Mouse (Mus musculus): Measurements from ENCODE around the gene Fastk. TPM values are rescaled to one million over a fixed set of nuclear protein-coding genes. Genes with fewer than 3 reads are reported as not detected.

Fastk gene
- polyA plus RNA-seq (2021): 190 TPM

DNA sequence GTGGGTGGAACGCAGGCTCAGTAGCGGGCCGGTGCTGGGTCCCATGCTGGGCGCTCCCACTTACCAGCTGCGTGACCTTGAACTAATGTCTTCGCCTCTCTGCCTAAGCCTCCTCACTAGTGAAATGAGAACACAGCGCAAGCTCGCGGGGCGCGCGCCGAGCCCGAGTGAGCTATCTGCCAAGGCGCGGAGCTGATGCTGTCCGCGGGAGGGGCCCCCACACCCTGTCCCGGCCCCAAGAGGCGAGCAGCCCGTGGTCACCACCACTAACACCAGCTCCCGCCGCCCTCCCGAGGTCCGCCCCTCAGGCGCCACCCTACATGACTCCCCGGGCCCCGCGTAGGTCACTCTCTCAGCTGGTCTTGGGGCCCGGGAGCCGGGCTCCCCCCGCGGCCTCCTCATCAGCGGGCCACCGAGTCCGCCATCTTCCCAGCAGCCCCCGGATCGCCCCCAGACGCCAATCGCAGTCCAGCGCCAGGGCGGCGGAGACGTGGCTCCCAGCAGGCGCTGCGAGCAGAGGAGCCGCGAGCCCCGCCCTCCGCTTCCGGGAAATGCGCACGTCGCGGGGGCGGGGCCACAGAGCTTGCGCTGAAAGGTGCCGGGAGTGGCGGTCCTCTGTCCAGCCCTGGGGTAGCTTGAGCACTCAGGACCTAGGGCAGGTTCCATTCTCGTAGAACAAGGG, at the start of gene Fastk:
Gene Fastk (minus strand): TSS at position 542 of the 682 bp plus-strand sequence.
- no peak for TF ChIP-seq CTCF (IDR thresholded peaks at IDR 0.05)
- ATAC-seq (peak; percentile 60), DNase-seq (ENCODE audit: low read depth, low spot score) (no peak)
- in situ Hi-C loops (cut with MboI; ENCODE audit: low pct_unique_long_range_greater_than_20kb): loop anchor here (25.0 kb wide), 1 partner anchor 1008 kb away; the partner anchor contains the start of gene Kmt2e
- ChIA-PET CTCF (interaction anchor here (1.0 to 3.6 kb wide), 9 partner anchors 12 to 50 kb away, joined by 3 to 12 read pairs (median 4); no protein-coding TSS in a partner anchor), POLR2A (interaction anchor here (0.7 to 8.8 kb wide), 9 partner anchors 8 to 231 kb away, joined by 3 to 150 read pairs (median 4); partner anchors contain the start of genes Abcb8, Cdk5 and Slc4a2)
- H3K27me3 ChIP-seq: no peaks in the 10 kb centered on the region

DNA sequence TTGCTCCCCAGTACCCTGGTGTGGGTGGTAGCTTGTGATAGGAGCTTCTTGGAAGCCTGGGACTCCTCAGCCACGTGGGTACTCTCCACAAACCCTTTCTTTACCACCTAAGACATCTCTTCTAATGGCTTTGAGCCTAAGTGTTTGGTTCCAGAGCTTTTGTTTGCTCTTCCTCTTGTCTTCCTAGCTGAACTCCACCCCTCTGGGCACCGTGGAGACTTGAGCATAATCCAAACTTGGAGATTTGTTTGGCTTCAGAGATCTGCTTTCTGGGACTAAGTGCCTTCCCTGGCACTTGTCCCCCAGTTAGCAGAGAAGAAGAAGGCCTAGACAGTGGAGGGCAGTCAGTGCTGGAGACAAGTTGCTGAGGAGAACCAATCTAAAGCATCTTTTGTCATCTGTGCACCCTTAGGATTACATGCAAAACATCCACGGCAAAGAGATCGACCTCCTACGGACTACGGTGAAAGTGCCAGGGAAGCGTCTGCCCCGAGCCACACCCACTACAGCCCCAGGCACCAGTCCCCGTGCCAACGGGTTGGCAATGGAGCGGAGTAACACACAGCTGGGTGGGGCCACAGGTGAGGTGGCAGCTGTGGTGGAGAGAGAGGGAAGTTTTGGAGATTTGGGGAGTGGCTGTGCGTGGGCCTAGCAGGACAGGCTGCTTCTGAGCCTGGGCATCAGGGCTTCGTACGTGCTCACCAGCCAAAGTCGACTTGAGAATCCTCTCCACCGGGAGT, 47.6 kb upstream of the Fastk start:
- DNase-seq (ENCODE audit: low read depth, low spot score) (no peak), ATAC-seq (no peak)
- ChIA-PET POLR2A (interaction anchor here (1.0 kb wide), 1 partner anchor 17 kb away, joined by 3 read pairs; no protein-coding TSS in a partner anchor), CTCF (interaction anchor here (0.6 to 0.8 kb wide), 3 partner anchors 18 to 98 kb away, joined by 3 read pairs; no protein-coding TSS in a partner anchor)
- no peak for TF ChIP-seq CTCF (IDR thresholded peaks at IDR 0.05)
- in situ Hi-C loops (cut with MboI; ENCODE audit: low pct_unique_long_range_greater_than_20kb): no loop called here
- no peaks in the 10 kb centered on the region for H3K27me3 ChIP-seq

DNA sequence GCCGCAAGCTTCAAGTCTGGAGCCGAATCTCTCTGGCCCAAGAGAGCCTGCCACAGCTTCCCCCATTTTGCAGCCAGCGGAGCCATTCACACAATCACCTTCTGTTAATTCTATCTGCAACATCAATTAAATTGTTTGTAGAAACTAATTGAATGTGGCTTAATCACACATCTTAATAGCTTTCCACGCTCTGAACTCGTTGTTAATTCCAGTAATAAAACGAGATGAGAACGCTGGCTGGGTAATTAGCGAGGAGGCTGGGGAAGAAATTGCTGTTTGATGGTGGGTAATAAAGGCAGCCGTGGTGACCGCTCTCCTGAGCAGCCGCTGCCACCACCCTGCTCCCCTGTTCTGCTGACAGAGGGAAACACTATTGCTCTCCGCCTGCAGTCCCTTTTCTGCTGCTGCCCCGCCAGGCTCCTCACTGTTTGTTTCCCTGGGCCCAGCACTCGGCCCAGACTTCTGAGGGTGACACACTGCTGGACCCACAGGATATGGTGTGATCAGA, 45.4 kb upstream of the Fastk start:
- H3K27me3 ChIP-seq: no peaks in the 10 kb centered on the region
- CTCF ChIA-PET: interaction anchor here (1.4 to 1.8 kb wide), 3 partner anchors 8 to 20 kb away, joined by 3 to 10 read pairs (median 6); no protein-coding TSS in a partner anchor
- no peak for ATAC-seq
- POLR2A ChIA-PET: no interaction called here
- no peak for TF ChIP-seq CTCF (IDR thresholded peaks at IDR 0.05)
- DNase-seq (ENCODE audit: low read depth, low spot score): no peak
- in situ Hi-C loops (cut with MboI; ENCODE audit: low pct_unique_long_range_greater_than_20kb): no loop called here

DNA sequence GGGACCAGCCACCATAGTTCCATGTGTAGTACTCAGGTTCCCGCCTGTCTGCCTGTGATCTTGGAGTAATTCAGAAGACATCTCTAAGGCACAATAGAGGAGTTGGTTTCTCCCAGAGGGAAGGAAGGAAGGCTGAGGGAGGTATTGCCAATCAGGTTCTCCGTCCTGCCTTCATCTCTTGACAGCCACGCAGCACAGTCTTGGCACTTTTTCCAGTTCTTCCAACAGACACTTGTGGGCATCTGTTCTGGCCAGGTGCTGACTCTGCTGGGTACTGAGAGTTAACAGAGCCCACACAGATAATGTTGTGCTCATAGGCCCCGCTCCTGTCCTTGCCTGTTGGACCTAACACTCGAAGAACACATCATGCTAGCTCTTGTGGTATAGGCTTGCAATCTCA, 41.7 kb upstream of the Fastk start:
- TF ChIP-seq CTCF (IDR thresholded peaks at IDR 0.05): no peak
- ChIA-PET CTCF (interaction anchor here (1.0 to 2.1 kb wide), 4 partner anchors 15 to 256 kb away, joined by 3 to 11 read pairs (median 4); partner anchors contain the start of gene Abcb8), POLR2A (no interaction called here)

DNA sequence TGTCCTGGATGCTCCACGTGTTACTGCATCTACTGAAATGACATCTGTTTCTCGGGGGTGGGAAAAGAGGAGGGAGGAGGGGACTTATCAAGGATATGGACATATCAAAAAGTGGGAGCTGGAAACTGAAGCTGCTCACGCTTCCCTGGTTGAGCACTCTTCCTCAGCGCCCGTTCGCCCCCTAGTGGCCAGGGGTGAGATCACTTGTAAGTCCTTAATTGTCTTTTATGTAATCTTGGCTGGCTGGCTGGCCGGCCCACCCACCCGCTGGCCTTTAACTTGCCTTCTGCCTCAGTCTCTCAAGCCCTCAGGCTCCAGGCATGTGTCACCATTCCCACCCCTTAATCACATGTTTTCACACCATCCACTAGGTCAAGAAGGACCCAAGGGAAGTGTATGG, 41.0 kb upstream of the Fastk start:
- H3K27me3 ChIP-seq: no peaks in the 10 kb centered on the region

More for the DNA sequence above, 41.7 kb upstream of the Fastk start:
- ATAC-seq (no peak), DNase-seq (ENCODE audit: low read depth, low spot score) (no peak)
- no peaks in the 10 kb centered on the region for H3K27me3 ChIP-seq
- in situ Hi-C loops (cut with MboI; ENCODE audit: low pct_unique_long_range_greater_than_20kb): no loop called here

DNA sequence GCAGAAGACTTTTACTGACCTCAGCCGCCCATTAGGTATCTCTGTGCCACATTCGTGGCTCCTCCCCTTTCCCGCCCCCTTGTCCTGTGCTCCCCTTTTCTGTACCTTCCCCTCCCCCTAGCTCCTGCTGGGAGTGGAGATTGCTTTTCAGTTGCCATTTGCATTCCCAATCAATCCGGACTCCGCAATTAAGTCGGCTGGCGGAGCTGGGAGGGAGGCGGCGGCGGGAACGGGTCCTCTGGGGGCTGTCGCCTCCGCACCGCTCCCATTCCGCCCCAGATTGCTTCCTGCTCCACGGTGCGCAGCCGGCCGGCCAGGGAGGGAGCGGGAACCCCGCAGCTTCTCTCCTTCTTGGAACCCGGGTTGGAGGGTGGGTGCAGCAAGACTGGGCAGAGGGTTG, 39.9 kb upstream of the Fastk start:
- DNase-seq (ENCODE audit: low read depth, low spot score) (no peak), ATAC-seq (no peak)
- H3K27me3 ChIP-seq: no peaks in the 10 kb centered on the region
- TF ChIP-seq CTCF (IDR thresholded peaks at IDR 0.05): no peak
- in situ Hi-C loops (cut with MboI; ENCODE audit: low pct_unique_long_range_greater_than_20kb): no loop called here
- ChIA-PET POLR2A (interaction anchor here (0.8 to 1.1 kb wide), 2 partner anchors 9 to 92 kb away, joined by 3 to 5 read pairs; partner anchors contain the start of gene Abcb8), CTCF (interaction anchor here (1.1 to 2.1 kb wide), 7 partner anchors 9 to 91 kb away, joined by 3 to 11 read pairs (median 5); partner anchors contain the start of genes Abcb8 and Fastk)

More for the DNA sequence above, 41.0 kb upstream of the Fastk start:
- DNase-seq (ENCODE audit: low read depth, low spot score) (no peak), ATAC-seq (peak; percentile 44)
- in situ Hi-C loops (cut with MboI; ENCODE audit: low pct_unique_long_range_greater_than_20kb): no loop called here
- POLR2A ChIA-PET: interaction anchor here (1.1 kb wide), 1 partner anchor 10 kb away, joined by 5 read pairs; no protein-coding TSS in a partner anchor
- no peak for TF ChIP-seq CTCF (IDR thresholded peaks at IDR 0.05)
- CTCF ChIA-PET: interaction anchor here (0.6 to 2.1 kb wide), 14 partner anchors 10 to 92 kb away, joined by 3 to 11 read pairs (median 3); partner anchors contain the start of genes Abcb8, Fastk and Tmub1

DNA sequence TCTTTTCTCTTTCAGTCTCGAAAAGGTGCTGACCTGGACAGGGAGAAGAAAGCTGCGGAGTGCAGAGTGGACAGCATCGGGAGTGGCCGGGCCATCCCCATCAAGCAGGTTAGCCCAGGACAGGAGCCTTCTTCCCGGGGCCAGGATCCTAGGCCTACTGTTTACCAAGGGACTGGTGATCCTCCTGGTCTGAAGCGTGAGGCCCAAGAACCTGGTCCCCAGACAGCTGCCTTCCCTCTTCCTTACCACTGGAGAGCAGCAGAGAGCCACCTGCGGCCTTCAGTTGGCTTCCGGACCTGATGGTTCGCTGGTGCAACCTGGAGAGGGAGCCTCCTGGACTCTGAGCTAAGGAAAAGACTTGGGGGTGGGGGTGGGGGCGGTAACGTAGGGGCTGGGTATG, 38.2 kb upstream of the Fastk start:
- no peaks in the 10 kb centered on the region for H3K27me3 ChIP-seq
- CTCF ChIA-PET: interaction anchor here (0.7 to 1.7 kb wide), 9 partner anchors 9 to 89 kb away, joined by 3 to 7 read pairs (median 3); partner anchors contain the start of genes Abcb8 and Tmub1
- no peak for TF ChIP-seq CTCF (IDR thresholded peaks at IDR 0.05)
- in situ Hi-C loops (cut with MboI; ENCODE audit: low pct_unique_long_range_greater_than_20kb): no loop called here
- DNase-seq (ENCODE audit: low read depth, low spot score) (no peak), ATAC-seq (peak; percentile 9)
- POLR2A ChIA-PET: no interaction called here

DNA sequence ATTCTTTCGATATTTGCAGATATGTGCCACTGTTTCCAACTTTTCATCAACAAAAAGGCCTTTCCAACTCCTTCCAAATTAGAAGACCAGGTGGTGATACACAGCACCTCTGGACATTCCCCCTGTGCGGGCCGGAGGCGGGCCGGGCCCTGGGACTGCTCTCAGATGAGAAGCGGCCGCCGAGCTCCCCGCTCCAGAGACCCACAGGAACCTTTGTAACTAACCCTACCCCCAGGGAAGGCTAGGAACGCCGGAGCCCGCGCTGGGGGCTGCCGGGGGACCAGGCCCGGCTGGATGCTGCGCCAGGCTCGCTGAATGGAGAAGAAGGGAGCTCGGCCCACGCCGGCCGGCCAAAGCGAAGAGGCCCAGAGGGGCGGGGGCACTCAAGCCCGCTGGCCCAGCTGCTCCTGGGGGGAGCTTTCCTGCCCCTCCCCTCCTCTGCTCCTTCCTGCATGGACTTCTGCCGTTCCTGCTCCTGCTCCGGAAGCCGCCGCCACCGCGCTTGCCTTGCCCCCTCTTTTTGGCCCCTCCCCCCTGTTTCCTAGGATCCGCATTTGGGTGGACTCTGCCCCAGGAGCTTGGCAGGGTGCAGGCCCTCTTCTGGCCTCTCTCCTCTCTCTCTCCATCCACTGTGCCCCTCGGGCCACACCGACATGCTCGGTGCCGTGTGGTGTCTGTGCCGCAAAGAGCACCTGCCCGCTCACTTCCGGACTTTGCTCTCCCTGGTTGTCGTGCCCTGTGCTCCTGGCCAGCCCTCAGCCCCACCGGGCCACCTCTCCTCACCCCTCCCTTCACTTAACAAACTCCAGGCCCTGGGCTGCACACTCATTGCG, 37.4 kb upstream of the Fastk start:
- no peak for ATAC-seq

DNA sequence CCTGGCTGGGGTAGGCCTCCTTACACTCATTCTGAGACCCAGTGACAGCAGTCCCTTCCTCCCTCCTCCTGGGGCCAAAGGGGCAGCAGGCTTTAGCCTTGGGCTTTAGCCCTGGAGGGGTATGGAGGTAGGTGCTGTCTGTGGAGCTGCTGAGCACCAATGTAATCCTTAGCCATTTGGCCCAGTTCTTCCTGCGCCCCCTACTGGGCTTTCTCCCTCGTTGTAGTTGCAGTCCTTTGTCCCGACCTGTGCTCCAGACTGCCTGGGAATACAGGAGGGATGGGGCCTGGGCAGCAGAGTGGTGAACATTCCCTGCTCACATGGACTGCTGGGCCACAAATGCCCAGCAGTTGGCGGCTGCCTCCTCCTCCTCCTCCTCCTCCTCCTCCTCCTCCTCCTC, 36.6 kb upstream of the Fastk start:
- in situ Hi-C loops (cut with MboI; ENCODE audit: low pct_unique_long_range_greater_than_20kb): no loop called here
- TF ChIP-seq CTCF (IDR thresholded peaks at IDR 0.05): no peak
- CTCF ChIA-PET: interaction anchor here (0.8 to 1.4 kb wide), 4 partner anchors 10 to 87 kb away, joined by 3 read pairs; no protein-coding TSS in a partner anchor
- H3K27me3 ChIP-seq: no peaks in the 10 kb centered on the region
- POLR2A ChIA-PET: no interaction called here
- ATAC-seq (no peak), DNase-seq (ENCODE audit: low read depth, low spot score) (no peak)

More for the DNA sequence above, 37.4 kb upstream of the Fastk start:
- DNase-seq (ENCODE audit: low read depth, low spot score): no peak
- ChIA-PET CTCF (interaction anchor here (1.1 to 1.7 kb wide), 6 partner anchors 8 to 88 kb away, joined by 3 to 7 read pairs (median 3); partner anchors contain the start of genes Abcb8 and Tmub1), POLR2A (no interaction called here)
- no peak for TF ChIP-seq CTCF (IDR thresholded peaks at IDR 0.05)
- in situ Hi-C loops (cut with MboI; ENCODE audit: low pct_unique_long_range_greater_than_20kb): no loop called here
- no peaks in the 10 kb centered on the region for H3K27me3 ChIP-seq
